In the genomic region with DNA sequence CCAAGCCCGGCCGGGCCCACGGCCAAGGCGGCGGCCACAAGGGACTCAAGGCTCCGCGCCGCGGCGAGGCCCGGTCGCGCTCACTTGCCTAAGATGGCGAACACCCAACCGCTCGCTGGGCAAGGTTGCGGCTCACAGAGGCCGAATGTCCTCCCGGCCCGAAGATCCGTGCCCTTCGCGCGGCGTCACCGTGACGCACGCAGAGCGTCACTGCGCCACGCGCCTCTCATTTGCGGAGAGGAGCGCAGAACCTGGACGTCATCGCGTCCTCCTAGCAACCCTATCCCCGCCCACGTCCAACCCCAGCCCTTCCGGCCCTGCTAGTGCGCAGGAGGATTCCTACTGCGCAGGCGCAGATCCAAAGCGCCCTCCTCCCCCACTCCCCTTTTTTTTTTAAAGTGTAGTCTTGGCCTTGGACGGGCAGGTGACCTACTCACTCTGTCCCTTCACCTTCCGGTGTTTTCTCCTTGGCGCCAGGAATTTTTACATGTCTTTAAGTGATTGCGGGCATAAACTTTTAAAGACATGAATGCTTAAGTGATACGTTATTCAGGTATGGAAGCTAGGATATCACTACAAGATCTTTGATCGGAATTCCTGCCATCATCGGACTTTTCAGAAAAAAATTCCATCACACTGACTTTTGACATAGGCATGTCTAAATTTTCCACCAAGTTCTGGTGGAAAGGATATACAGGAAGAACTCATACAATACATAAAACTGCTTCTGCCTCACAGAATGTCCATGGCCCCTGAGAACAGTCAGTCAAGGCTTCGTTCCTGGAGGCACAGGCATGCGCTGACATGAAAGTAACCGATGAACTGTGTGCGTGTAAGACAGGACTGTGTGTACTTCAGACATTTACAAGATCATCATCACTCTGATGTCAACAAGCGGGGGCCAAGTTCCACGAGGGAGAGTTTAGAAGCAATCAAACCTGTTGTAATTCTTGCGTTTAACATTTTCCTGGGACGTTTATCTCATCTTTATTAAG, we compare ENCODE assay signal across 8 mouse cellular contexts. TPM values are rescaled to one million over a fixed set of nuclear protein-coding genes. Genes with fewer than 3 reads are reported as not detected.
DNase-seq lines count a peak whose midpoint lies in the region; ATAC-seq and TF ChIP-seq lines count a peak whose summit lies in the region.

A gene (minus strand): TSS at position 232 of the 995 bp plus-strand sequence.

- H3K4me3 ChIP-seq in bone marrow, adult 2 months (replicated peaks; ENCODE audit: control insufficient read depth, low read depth, low read length): peak within 1 kb of the TSS; percentile 99
- peak within 1 kb of the TSS; percentile 99 for H3K4me3 ChIP-seq in embryonic facial prominence, embryonic 15.5 days (replicated peaks)
- H3K4me3 ChIP-seq in limb, embryonic 14.5 days (replicated peaks; ENCODE audit: low read length): peak within 1 kb of the TSS; percentile 100
- peak within 1 kb of the TSS; percentile 99 for H3K4me3 ChIP-seq in midbrain, postnatal 0 days (ENCODE audit: low read depth, low read length)

- peak; percentile 27; the same call in 1 of the 2 replicates for TF ChIP-seq CTCF in bone marrow, adult 2 months (IDR thresholded peaks at IDR 0.05; ENCODE audit: control insufficient read depth, insufficient read depth, low read length)
- TF ChIP-seq CTCF in midbrain, postnatal 0 days (IDR thresholded peaks at IDR 0.05): no peak

- H3K27ac ChIP-seq in bone marrow, adult 2 months (ENCODE audit: control insufficient read depth, insufficient read depth, low read depth, low read length, poor library complexity): peak within 1 kb of the TSS; percentile 98
- peak within 1 kb of the TSS; percentile 93 for H3K27ac ChIP-seq in embryonic facial prominence, embryonic 15.5 days (replicated peaks)
- H3K27ac ChIP-seq in limb, embryonic 14.5 days (replicated peaks; ENCODE audit: low read depth, low read length): peak within 1 kb of the TSS; percentile 88
- peak within 1 kb of the TSS; percentile 91 for H3K27ac ChIP-seq in midbrain, postnatal 0 days (ENCODE audit: low read depth, low read length)

- H3K4me1 ChIP-seq in bone marrow, adult 2 months (ENCODE audit: control insufficient read depth, insufficient read depth, low read length): no peaks in the 10 kb centered on the region; the same call in 1 of the 2 replicates
- H3K4me1 ChIP-seq in embryonic facial prominence, embryonic 15.5 days: peaks cover 12% of the 10 kb centered on the region
- peaks cover 11% of the 10 kb centered on the region; the same call in 1 of the 2 replicates for H3K4me1 ChIP-seq in limb, embryonic 14.5 days (ENCODE audit: control insufficient read depth, insufficient read depth, low read length)
- peaks cover 6% of the 10 kb centered on the region; the same call in 1 of the 2 replicates for H3K4me1 ChIP-seq in midbrain, postnatal 0 days (ENCODE audit: insufficient read depth, low read length)

- WGBS in bone marrow, adult 2 months: 11% methylated on average over 59 of the region's 59 CpGs
- 9% methylated on average over 59 of the region's 59 CpGs for WGBS in embryonic facial prominence, embryonic 15.5 days
- WGBS in limb, embryonic 14.5 days: 13% methylated on average over 57 of the region's 59 CpGs
- WGBS in midbrain, postnatal 0 days: 13% methylated on average over 57 of the region's 59 CpGs

- peak within 1 kb of the TSS; percentile 78 for H3K4me2 ChIP-seq in embryonic facial prominence, embryonic 15.5 days (replicated peaks)
- H3K4me2 ChIP-seq in limb, embryonic 14.5 days (replicated peaks; ENCODE audit: low read depth, low read length, severe bottlenecking): peak within 1 kb of the TSS; percentile 83
- H3K4me2 ChIP-seq in midbrain, postnatal 0 days (ENCODE audit: low read depth, low read length, poor library complexity, severe bottlenecking): peak within 1 kb of the TSS; percentile 86

- peak; percentile 100 for ATAC-seq in embryonic facial prominence, embryonic 15.5 days (ENCODE audit: insufficient number of reproducible peaks, low FRiP score, low TSS enrichment, low read depth)
- peak; percentile 100 for ATAC-seq in limb, embryonic 14.5 days (ENCODE audit: low FRiP score, low read depth)
- peak; percentile 100 for ATAC-seq in midbrain, postnatal 0 days (ENCODE audit: low FRiP score)

- H3K27me3 ChIP-seq in embryonic facial prominence, embryonic 15.5 days: no peaks in the 10 kb centered on the region
- H3K27me3 ChIP-seq in limb, embryonic 14.5 days (ENCODE audit: control insufficient read depth, insufficient read depth, low read length): no peaks in the 10 kb centered on the region
- H3K27me3 ChIP-seq in midbrain, postnatal 0 days (ENCODE audit: insufficient read depth, low read length): no peaks in the 10 kb centered on the region

- DNase-seq in 416B (ENCODE audit: low read depth): peak; percentile 99
- DNase-seq in heart, adult 8-10 months (ENCODE audit: low spot score): peak; percentile 96
- DNase-seq in kidney, adult 9 months: peak; percentile 98
- DNase-seq in limb, embryonic 14.5 days (ENCODE audit: low spot score): peak; percentile 99
- peak; percentile 99 for DNase-seq in midbrain, postnatal 0 days (ENCODE audit: low spot score)
- peak; percentile 97 to 99 for DNase-seq in spleen, postnatal 14 days (ENCODE audit: low spot score in 2 of 2)

- TF ChIP-seq POLR2A in bone marrow, adult 2 months (IDR thresholded peaks at IDR 0.05; ENCODE audit: borderline replicate concordance, control insufficient read depth, low read depth, low read length): peak; percentile 99
- TF ChIP-seq POLR2A in limb, embryonic 14.5 days (IDR thresholded peaks at IDR 0.05; ENCODE audit: borderline replicate concordance, extremely low read depth, insufficient read depth, insufficient read length): peak; percentile 96

- peaks cover 20% of the 10 kb centered on the region for H3K36me3 ChIP-seq in embryonic facial prominence, embryonic 15.5 days
- peaks cover 28% of the 10 kb centered on the region for H3K36me3 ChIP-seq in limb, embryonic 14.5 days (ENCODE audit: control insufficient read depth, insufficient read depth, low read length)
- peaks cover 6% of the 10 kb centered on the region for H3K36me3 ChIP-seq in midbrain, postnatal 0 days (ENCODE audit: insufficient read depth, low read length)

- H3K9me3 ChIP-seq in embryonic facial prominence, embryonic 15.5 days (replicated peaks): no peaks in the 10 kb centered on the region
- no peaks in the 10 kb centered on the region for H3K9me3 ChIP-seq in limb, embryonic 14.5 days (ENCODE audit: control insufficient read depth, low read length)
- H3K9me3 ChIP-seq in midbrain, postnatal 0 days (ENCODE audit: low read length): no peaks in the 10 kb centered on the region

- peak within 1 kb of the TSS; percentile 98 for H3K9ac ChIP-seq in embryonic facial prominence, embryonic 15.5 days
- H3K9ac ChIP-seq in limb, embryonic 14.5 days (ENCODE audit: low read depth, low read length, severe bottlenecking): peak within 1 kb of the TSS; percentile 97
- H3K9ac ChIP-seq in midbrain, postnatal 0 days (replicated peaks; ENCODE audit: low read length, poor library complexity, severe bottlenecking): peak within 1 kb of the TSS; percentile 99

RNA-seq across cellular contexts. Expression of the gene that starts here (rescaled TPM):
- polyA plus RNA-seq in bone marrow, adult 2 months (2011; ENCODE audit: insufficient read depth, insufficient read length, low replicate concordance, missing spikeins): 177 and 223 TPM in 2 replicates
- 417 and 423 TPM in 2 replicates for polyA plus RNA-seq in embryonic facial prominence, embryonic 15.5 days (2015; fragmentation: Nextera tagmentation; extraction: Ambion mirVana)
- total RNA-seq in heart, adult 8-10 months (2022): 1,000 to 10,000 TPM; 2,608 to 2,760 (median 2,679) TPM
- polyA plus RNA-seq in limb, embryonic 14.5 days (2012; rRNA removed): 420 and 469 TPM in 2 replicates
- 458 and 481 TPM in 2 replicates for polyA plus RNA-seq in limb, embryonic 14.5 days (2014; fragmentation: Nextera tagmentation; extraction: Ambion mirVana)
- 427 and 430 TPM in 2 replicates for total RNA-seq in midbrain, postnatal 0 days (2014; rRNA removed)
- polyA plus RNA-seq in midbrain, postnatal 0 days (2015; fragmentation: Nextera tagmentation; extraction: Ambion mirVana): 640 and 652 TPM in 2 replicates

Comparison
In these comparisons a context has a peak if more than half of its experiments do, and no peak if none do; other contexts are left out.
1. Peak in every context shown above with its lines: DNase-seq, ATAC-seq, H3K4me3 ChIP-seq and H3K27ac ChIP-seq.